Mouse (Mus musculus) cerebellum, adult 2 months (tissue): ENCODE results near the gene Pitx2. TPM values are rescaled to one million over a fixed set of nuclear protein-coding genes. Genes with fewer than 3 reads are reported as not detected.

Source experiments
- DNase-seq, 2 experiments: peaks; one replicate each; pipeline ENCODE4 v3.0.0; 2021
- H3K27ac ChIP-seq: fragments of 200-500 bp; 2 replicates; pipeline ENCODE4 v1.5.1; 2012; ENCODE audit warnings: low read length, control low read depth, inconsistent platforms; ENCODE audit not compliant: insufficient read depth
- H3K27me3 ChIP-seq: fragments of 200-500 bp; 2 replicates; pipeline ENCODE4 v1.6.1; 2012; ENCODE audit warnings: inconsistent platforms, mild to moderate bottlenecking, low read length, moderate library complexity; ENCODE audit not compliant: control insufficient read depth, insufficient read depth
- H3K4me1 ChIP-seq: fragments of 200-500 bp; 2 replicates; pipeline ENCODE4 v1.6.1; 2011; ENCODE audit warnings: low read length; ENCODE audit not compliant: control insufficient read depth, insufficient read depth
- H3K4me3 ChIP-seq: fragments of 200-500 bp; replicated peaks from 2 replicates; pipeline ENCODE3; 2011; ENCODE audit warnings: mild to moderate bottlenecking, low read depth, low read length, control low read depth; ENCODE audit not compliant: insufficient read depth
- CTCF ChIP-seq: fragments of 200-500 bp; IDR thresholded peaks from 2 replicates; pipeline ENCODE4 v1.5.1; 2011; ENCODE audit warnings: low read depth, mild to moderate bottlenecking, control low read depth, low read length, moderate library complexity, borderline replicate concordance; ENCODE audit not compliant: insufficient read depth
- POLR2A ChIP-seq: fragments of 200-500 bp; IDR thresholded peaks from 2 replicates; pipeline ENCODE4 v1.6.1; 2011; ENCODE audit warnings: low read length, control low read depth, borderline replicate concordance; ENCODE audit not compliant: insufficient read depth
- WGBS: fragments of 180-500 bp; shearing (Covaris S2); methylation state at CpG from one replicate; pipeline ENCODE4 v1.1.7; 2018; 5-methylcytosine and 5-hydroxymethylcytosine counted together
- polyA plus RNA-seq: library from polyadenylated mRNA; depleted of rRNA; stranded (reverse); fragments of >200 nt; gene quantifications from 2 replicates; pipeline ENCODE4 v1.2.3, GENCODE M21; 2012

Pitx2 gene
- polyA plus RNA-seq, 1 experiment, result 0.25 TPM

GRCm38 (mm10) chr3:129226681-129227080 is 27.0 kb downstream of the Pitx2 start:
- 2% methylated on average over 6 of the region's 6 CpGs for WGBS
- TF ChIP-seq CTCF (no peak), POLR2A (no peak)
- H3K4me3 ChIP-seq, result no peak overlapping the region
- H3K27ac ChIP-seq, result no peak overlapping the region
- no peak for DNase-seq
- peaks cover 11% of the 10 kb centered on the region; the same call in 1 of the 2 replicates for H3K27me3 ChIP-seq
- no peaks in the 10 kb centered on the region for H3K4me1 ChIP-seq

- DNase-seq, result no peak
- Histone ChIP-seq H3K27me3 (peaks cover 10% of the 10 kb centered on the region; the same call in 1 of the 2 replicates), H3K4me3 (no peak overlapping the region), H3K4me1 (no peaks in the 10 kb centered on the region), H3K27ac (no peak overlapping the region)
- TF ChIP-seq CTCF (no peak), POLR2A (no peak)
- 4% methylated on average over 5 of the region's 5 CpGs for WGBS
These were observed 27.7 kb downstream of the Pitx2 start for GRCm38 (mm10) chr3:129227331-129227730.

- TF ChIP-seq CTCF (no peak), POLR2A (no peak)
- Histone ChIP-seq H3K27me3 (no peaks in the 10 kb centered on the region), H3K4me3 (no peak overlapping the region), H3K4me1 (no peaks in the 10 kb centered on the region), H3K27ac (no peak overlapping the region)
- DNase-seq, result no peak
- 86% methylated on average over 1 of the region's 1 CpGs for WGBS
These were observed 38.3 kb downstream of the Pitx2 start for GRCm38 (mm10) chr3:129238010-129238409.

GRCm38 (mm10) chr3:129238664-129239258 is 39.1 kb downstream of the Pitx2 start:
- 36% methylated on average over 13 of the region's 13 CpGs for WGBS
- H3K4me1 ChIP-seq, result no peaks in the 10 kb centered on the region
- H3K4me3 ChIP-seq, result no peak overlapping the region
- DNase-seq, result no peak
- no peak overlapping the region for H3K27ac ChIP-seq
- H3K27me3 ChIP-seq, result no peaks in the 10 kb centered on the region
- TF ChIP-seq POLR2A (no peak), CTCF (no peak)

- WGBS, result 80% methylated on average over 9 of the region's 9 CpGs
- Histone ChIP-seq H3K27ac (no peak overlapping the region), H3K27me3 (no peaks in the 10 kb centered on the region), H3K4me1 (no peaks in the 10 kb centered on the region), H3K4me3 (no peak overlapping the region)
- no peak for DNase-seq
- TF ChIP-seq POLR2A (no peak), CTCF (no peak)
These were observed 51.3 kb downstream of the Pitx2 start for GRCm38 (mm10) chr3:129250997-129251396.

- no peak for TF ChIP-seq POLR2A
- TF ChIP-seq CTCF, result no peak
- 33% methylated on average over 10 of the region's 10 CpGs for WGBS
- no peaks in the 10 kb centered on the region for H3K4me1 ChIP-seq
- DNase-seq, result no peak
- H3K27me3 ChIP-seq, result no peaks in the 10 kb centered on the region
- H3K4me3 ChIP-seq, result no peak overlapping the region
- no peak overlapping the region for H3K27ac ChIP-seq
These were observed 54.6 kb downstream of the Pitx2 start for GRCm38 (mm10) chr3:129254246-129254645.

- Histone ChIP-seq H3K27ac (no peak overlapping the region), H3K4me1 (no peaks in the 10 kb centered on the region), H3K4me3 (no peak overlapping the region), H3K27me3 (no peaks in the 10 kb centered on the region)
- TF ChIP-seq CTCF (no peak), POLR2A (no peak)
- WGBS, result 55% methylated on average over 19 of the region's 19 CpGs
- DNase-seq, result peak in 1 of 2 experiments; percentile 7
These were observed 56.6 kb downstream of the Pitx2 start for GRCm38 (mm10) chr3:129256283-129256682.

GRCm38 (mm10) chr3:129256766-129257165 is 57.1 kb downstream of the Pitx2 start:
- Histone ChIP-seq H3K27ac (no peak overlapping the region), H3K27me3 (no peaks in the 10 kb centered on the region), H3K4me3 (no peak overlapping the region), H3K4me1 (no peaks in the 10 kb centered on the region)
- peak in 1 of 2 experiments; percentile 3 for DNase-seq
- 74% methylated on average over 8 of the region's 8 CpGs for WGBS
- TF ChIP-seq POLR2A (no peak), CTCF (no peak)
